Mouse (Mus musculus) intestine, embryonic 14.5 days (tissue): Measurements from ENCODE around the gene Hnrnpd. TPM values are rescaled to one million over a fixed set of nuclear protein-coding genes. Genes with fewer than 3 reads are reported as not detected.

Source experiments
- ATAC-seq: fragments of 200-750 bp; cut with Nextera tagmentation; replicated peaks from 2 replicates; pipeline ENCODE4 v1.8.0; 2017; ENCODE audit warnings: low read depth, moderate number of reproducible peaks, moderate TSS enrichment, moderate library complexity; ENCODE audit not compliant: low FRiP score, low TSS enrichment
- DNase-seq: peaks from one replicate; pipeline ENCODE4 v3.0.0-alpha.2; 2018; ENCODE audit warnings: low spot score
- H3K27ac ChIP-seq: fragments of 300-500 bp; sonication (generic); 2 replicates; pipeline ENCODE4 v1.5.1; 2014; ENCODE audit warnings: low read depth, mild to moderate bottlenecking, control low read depth
- H3K27me3 ChIP-seq: fragments of 300-500 bp; sonication (generic); replicated peaks from 2 replicates; pipeline ENCODE4 v1.6.1; 2014; ENCODE audit warnings: low read length, control low read depth; ENCODE audit not compliant: control insufficient read depth, insufficient read depth
- H3K36me3 ChIP-seq: fragments of 300-500 bp; sonication (generic); 2 replicates; pipeline ENCODE4 v1.6.1; 2014; ENCODE audit warnings: low read length, control low read depth; ENCODE audit not compliant: control insufficient read depth, insufficient read depth
- H3K4me1 ChIP-seq: fragments of 300-500 bp; sonication (generic); replicated peaks from 2 replicates; pipeline ENCODE4 v1.6.1; 2014; ENCODE audit warnings: low read length, control low read depth, mixed read lengths; ENCODE audit not compliant: control insufficient read depth, insufficient read depth
- H3K4me2 ChIP-seq: fragments of 300-500 bp; sonication (generic); 2 replicates; pipeline ENCODE4 v1.6.1; 2014; ENCODE audit warnings: low read length
- H3K4me3 ChIP-seq: fragments of 300-500 bp; sonication (generic); 2 replicates; pipeline ENCODE4 v1.5.1; 2014; ENCODE audit warnings: low read depth, low read length, control low read depth, mixed read lengths
- H3K9ac ChIP-seq: fragments of 300-500 bp; sonication (generic); 2 replicates; pipeline ENCODE4 v1.6.1; 2014; ENCODE audit warnings: mild to moderate bottlenecking, low read length
- H3K9me3 ChIP-seq: fragments of 300-500 bp; sonication (generic); 2 replicates; pipeline ENCODE4 v1.6.1; 2016; ENCODE audit warnings: low read length, control low read depth; ENCODE audit not compliant: control insufficient read depth
- WGBS: fragments of 180-500 bp; shearing (Covaris S2); extraction: QIAGEN DNeasy Blood & Tissue Kit; methylation state at CpG from one replicate; pipeline ENCODE4 v1.1.7; 2014; 5-methylcytosine and 5-hydroxymethylcytosine counted together
- polyA plus RNA-seq: library from polyadenylated mRNA; unstranded; fragments of >200 nt; fragmentation: Nextera tagmentation; extraction: Ambion mirVana; gene quantifications from 2 replicates; pipeline ENCODE4 v1.2.1, GENCODE M21; 2014

The Hnrnpd gene
- polyA plus RNA-seq, 1 experiment from 2014 or later = 148 TPM

DNA sequence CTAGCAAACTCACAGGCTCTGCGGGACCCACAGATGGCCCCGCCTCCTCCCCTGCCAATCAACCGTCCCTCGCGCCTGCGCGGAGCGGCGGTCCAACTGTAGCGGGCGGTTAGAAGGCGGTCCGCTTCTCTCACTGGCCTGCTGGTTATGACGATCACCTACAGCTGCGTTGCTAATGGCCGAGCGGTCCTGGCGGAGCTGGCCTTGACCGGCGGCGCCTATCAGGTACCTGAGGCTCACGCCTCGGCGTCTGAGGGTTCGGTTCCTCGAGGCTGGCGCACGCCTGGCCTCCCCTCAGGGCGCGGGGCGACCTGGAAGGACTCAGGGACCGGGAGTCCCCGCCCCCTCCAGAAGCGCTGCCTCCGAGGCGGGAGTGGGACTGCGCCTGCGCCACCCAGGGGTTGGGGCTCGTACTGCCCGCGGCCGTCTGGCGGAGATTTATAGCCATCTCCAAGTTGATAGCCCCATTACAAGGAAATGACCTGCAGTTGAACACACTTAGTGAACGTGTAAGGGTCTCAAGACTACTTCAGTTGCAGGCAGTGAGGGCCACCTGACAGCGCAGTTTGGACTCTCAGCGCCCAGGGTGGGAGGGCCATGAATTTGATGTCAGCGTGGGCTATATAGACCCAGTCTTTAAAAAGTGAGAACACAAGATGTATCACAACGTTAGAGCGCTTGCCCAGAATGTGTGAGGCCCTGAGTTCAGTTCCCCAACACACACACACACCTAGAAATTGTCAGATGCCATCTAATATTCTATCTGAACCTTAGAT is 72.4 kb downstream of the Hnrnpd start, which contains the start of gene Vamp9:
Vamp9 (plus strand) TSS at position 74 of the 776 bp plus-strand sequence.
- Histone ChIP-seq H3K9ac (peak within 1 kb of the TSS; percentile 66), H3K27ac (peak within 1 kb of the TSS; percentile 94), H3K4me2 (peak within 1 kb of the TSS; percentile 61), H3K4me1 (no peaks in the 10 kb centered on the region), H3K4me3 (peak within 1 kb of the TSS; percentile 57), H3K27me3 (no peaks in the 10 kb centered on the region), H3K36me3 (no peaks in the 10 kb centered on the region), H3K9me3 (no peaks in the 10 kb centered on the region)
- ATAC-seq (peak; percentile 100), DNase-seq (peak; percentile 96)
- WGBS = 12% methylated on average over 49 of the region's 49 CpGs

Other genes with a start within 250 kb of the Hnrnpd start
- 10.3 and 13.0 TPM in 2 replicates for gene Rasgef1b, start 249.9 kb downstream of the Hnrnpd start, polyA plus RNA-seq
- gene Vamp9, start 72.7 kb downstream of the Hnrnpd start, polyA plus RNA-seq = 0.23 and 0.48 TPM in 2 replicates
- gene 4930524J08Rik, start 123 bp upstream of the Hnrnpd start, polyA plus RNA-seq = 1.6 and 3.2 TPM in 2 replicates
- gene Hnrnpdl, start 60.7 kb upstream of the Hnrnpd start, polyA plus RNA-seq = 171 and 192 TPM in 2 replicates
- gene Enoph1, start 61.0 kb upstream of the Hnrnpd start, polyA plus RNA-seq = 49.8 and 51.7 TPM in 2 replicates
- gene Tmem150c, start 180.9 kb upstream of the Hnrnpd start, polyA plus RNA-seq = 1.1 and 1.4 TPM in 2 replicates